Mouse (Mus musculus) frontal cortex, adult 2 months (tissue): ENCODE results near the gene Ovca2. TPM values are rescaled to one million over a fixed set of nuclear protein-coding genes. Genes with fewer than 3 reads are reported as not detected.
"Not testable (repeated sequence)": the region's sequence is repeated elsewhere in the genome, so short reads cannot be mapped to it uniquely, and the experiment has no call there.

Source experiments
- DNase-seq, 2 experiments: peaks; one replicate each; pipeline ENCODE4 v3.0.0; 2022; ENCODE audit warnings: low spot score in 1 of 2; ENCODE audit errors: extremely low spot score in 1 of 2
- polyA plus RNA-seq: library from polyadenylated mRNA; depleted of rRNA; stranded (reverse); fragments of >200 nt; gene quantifications from 2 replicates; pipeline ENCODE4 v1.2.3, GENCODE M21; 2012

Ovca2 gene
- polyA plus RNA-seq, 1 experiment: 18.5 TPM

- DNase-seq: no peak
These were observed 17.5 kb upstream of the Ovca2 start for GRCm38 (mm10) chr11:75196131-75196530.

- peak in 1 of 2 experiments; percentile 74 for DNase-seq
These were observed 16.3 kb upstream of the Ovca2 start for GRCm38 (mm10) chr11:75194850-75195461.

- no peak for DNase-seq
These were observed 15.7 kb upstream of the Ovca2 start for GRCm38 (mm10) chr11:75194121-75194849.

- DNase-seq: peak in 1 of 2 experiments; percentile 72
These were observed 14.8 kb upstream of the Ovca2 start, which contains the start of gene Rtn4rl1 for GRCm38 (mm10) chr11:75193256-75194071. Gene Rtn4rl1 (plus strand): TSS chr11:75193783.

- DNase-seq: peak in 1 of 2 experiments; percentile 86
These were observed 13.9 kb upstream of the Ovca2 start for GRCm38 (mm10) chr11:75192336-75193214.

- no peak for DNase-seq
These were observed 13.2 kb upstream of the Ovca2 start for GRCm38 (mm10) chr11:75191841-75192240.

GRCm38 (mm10) chr11:75190905-75191441 lies 12.3 kb upstream of the Ovca2 start, which contains the start of gene Dph1:
Gene Dph1 (minus strand): TSS chr11:75191241.
- DNase-seq: no peak

- DNase-seq: peak; percentile 59 to 81
These were observed 11.7 kb upstream of the Ovca2 start for GRCm38 (mm10) chr11:75190371-75190724.

- DNase-seq: no peak
These were observed 11.2 kb upstream of the Ovca2 start for GRCm38 (mm10) chr11:75189713-75190370.

- DNase-seq: no peak
These were observed 6.4 kb upstream of the Ovca2 start for GRCm38 (mm10) chr11:75184986-75185385.

- no peak for DNase-seq
These were observed 5.9 kb upstream of the Ovca2 start for GRCm38 (mm10) chr11:75184573-75184972.

- DNase-seq: peak; percentile 74 to 78
These were observed 5.4 kb upstream of the Ovca2 start for GRCm38 (mm10) chr11:75183917-75184570.

- DNase-seq: no peak
These were observed 624 bp downstream of the Ovca2 start for GRCm38 (mm10) chr11:75178011-75178410.

- DNase-seq: not testable (repeated sequence)
These were observed 4.1 kb downstream of the Ovca2 start for GRCm38 (mm10) chr11:75174574-75174973.

- DNase-seq: no peak
These were observed 4.9 kb downstream of the Ovca2 start for GRCm38 (mm10) chr11:75173799-75174165.

GRCm38 (mm10) chr11:75173095-75173798 lies 5.4 kb downstream of the Ovca2 start:
- peak; percentile 92 to 96 for DNase-seq

GRCm38 (mm10) chr11:75172151-75173094 lies 6.2 kb downstream of the Ovca2 start:
- DNase-seq: peak in 1 of 2 experiments; percentile 83
